Mouse (Mus musculus) C2C12 (cell line): Measurements from ENCODE around the gene Nags.

Experiments used
- CEBPB ChIP-seq: IDR thresholded peaks from one replicate; pipeline ENCODE4 v1.6.1; 2011; ENCODE audit warnings: low read depth, mild to moderate bottlenecking, control low read depth, moderate library complexity
- CTCF ChIP-seq: IDR thresholded peaks from one replicate; pipeline ENCODE4 v1.5.1; 2011; ENCODE audit not compliant: control insufficient read depth, insufficient read depth, insufficient read length
- FOSL1 ChIP-seq: IDR thresholded peaks from one replicate; pipeline ENCODE4 v1.8.0; 2011; ENCODE audit warnings: mild to moderate bottlenecking, low read length; ENCODE audit not compliant: poor library complexity, insufficient read depth, severe bottlenecking
- MAX ChIP-seq: IDR thresholded peaks from one replicate; pipeline ENCODE4 v1.6.1; 2011; ENCODE audit warnings: mild to moderate bottlenecking, control low read depth
- MYOD1 ChIP-seq: IDR thresholded peaks from one replicate; pipeline ENCODE4 v1.6.1; 2011; ENCODE audit warnings: low read depth; ENCODE audit not compliant: control insufficient read depth, insufficient read length
- MYOG ChIP-seq: IDR thresholded peaks from one replicate; pipeline ENCODE4 v1.6.1; 2011; ENCODE audit not compliant: control insufficient read depth, insufficient read length; ENCODE audit errors: extremely low read depth
- USF1 ChIP-seq: IDR thresholded peaks from one replicate; pipeline ENCODE4 v1.6.1; 2011; ENCODE audit warnings: low read depth, mild to moderate bottlenecking, control low read depth, moderate library complexity

DNA sequence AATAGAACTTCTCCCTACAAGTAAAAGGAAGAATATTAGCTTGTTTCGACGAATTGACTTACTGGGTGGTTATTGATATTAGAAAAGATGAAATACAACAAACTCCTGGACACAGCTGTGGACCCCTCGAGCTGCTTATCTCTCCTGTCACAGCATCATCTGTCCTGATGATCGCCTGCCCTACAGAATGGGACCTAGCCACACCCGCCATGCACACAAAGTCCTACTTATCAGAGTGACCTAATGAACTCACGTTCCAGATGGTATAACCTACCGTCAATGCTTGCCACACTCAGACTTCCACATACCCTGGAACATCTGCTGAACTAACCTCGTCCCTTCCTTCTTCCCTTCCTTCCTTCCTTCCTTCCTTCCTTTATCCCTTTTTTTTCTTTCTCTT lies 29.1 kb upstream of the Nags start:
- TF ChIP-seq CTCF (no peak), MYOG (no peak), MAX (no peak), CEBPB (no peak), USF1 (no peak), FOSL1 (no peak), MYOD1 (no peak)
